In the genomic region with DNA sequence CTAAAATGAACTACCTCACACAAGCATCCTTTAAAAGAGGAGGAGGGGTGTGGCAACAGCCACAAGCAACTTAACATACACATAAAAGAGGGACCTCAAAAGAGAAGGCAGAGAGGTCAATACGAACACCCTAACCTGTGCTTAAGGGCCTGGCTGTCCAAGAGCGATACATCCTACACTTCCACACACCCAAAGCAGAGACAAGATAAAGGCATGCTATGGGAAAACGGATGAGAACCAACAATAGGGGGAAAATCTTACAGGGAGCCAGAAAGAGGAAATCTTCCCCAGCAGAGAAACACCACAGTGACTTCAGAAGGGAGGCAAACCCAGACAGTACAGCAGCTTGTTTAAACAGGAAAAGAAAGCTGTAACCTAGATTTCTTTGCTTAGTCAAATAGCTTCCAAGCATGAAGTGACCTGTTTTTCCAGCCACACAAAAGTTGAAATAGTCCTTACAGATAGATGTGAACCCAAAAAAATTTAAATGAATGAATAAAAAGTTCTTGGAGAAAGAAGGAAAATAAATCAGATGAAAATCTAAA, we compare ENCODE assay signal across 12 mouse cellular contexts. TPM values are rescaled to one million over a fixed set of nuclear protein-coding genes. Genes with fewer than 3 reads are reported as not detected.
DNase-seq lines count a peak whose midpoint lies in the region; ATAC-seq lines count a peak whose summit lies in the region.
"Had no signal": no experiment of that assay in that cellular context is flagged by ENCODE, and none has a peak within 500 bp of the region (broad histone marks: within the 10 kb centered on the region; RNA-seq: fewer than 3 reads in every experiment).

No protein-coding gene starts in this region.

- no peak overlapping the region for H3K4me3 ChIP-seq in kidney, embryonic 16.5 days (ENCODE audit: low read length)
- H3K4me3 ChIP-seq in stomach, embryonic 14.5 days (ENCODE audit: low read depth, low read length) = no peak overlapping the region
- H3K4me3 ChIP-seq: limb, embryonic 13.5 days had no signal

- H3K9ac ChIP-seq in kidney, embryonic 16.5 days (replicated peaks; ENCODE audit: low read length) = no peak overlapping the region
- no peak overlapping the region for H3K9ac ChIP-seq in stomach, embryonic 14.5 days (replicated peaks; ENCODE audit: low read depth, low read length)
- H3K9ac ChIP-seq: limb, embryonic 13.5 days had no signal

- peaks cover 15% of the 10 kb centered on the region; the same call in 1 of the 2 replicates for H3K4me1 ChIP-seq in kidney, embryonic 16.5 days (ENCODE audit: insufficient read depth, low read length)
- H3K4me1 ChIP-seq in stomach, embryonic 14.5 days (ENCODE audit: control insufficient read depth, insufficient read depth, low read length) = no peaks in the 10 kb centered on the region

- 68% methylated on average over 3 of the region's 3 CpGs for WGBS in kidney, embryonic 16.5 days
- WGBS in stomach, embryonic 14.5 days = 62% methylated on average over 3 of the region's 3 CpGs

- ATAC-seq in kidney, embryonic 16.5 days (ENCODE audit: low FRiP score, low TSS enrichment) = no peak
- no peak for ATAC-seq in stomach, embryonic 14.5 days (ENCODE audit: insufficient number of reproducible peaks, insufficient read depth, low FRiP score, low read depth)
- ATAC-seq in erythroid progenitor cell, adult 5-6 weeks (replicated peaks; ENCODE audit: low FRiP score, poor library complexity, severe bottlenecking) = no peak

- no peaks in the 10 kb centered on the region for H3K9me3 ChIP-seq in kidney, embryonic 16.5 days (ENCODE audit: low read length)
- H3K9me3 ChIP-seq in stomach, embryonic 14.5 days (ENCODE audit: control insufficient read depth, low read depth, low read length) = no peaks in the 10 kb centered on the region
- H3K9me3 ChIP-seq: limb, embryonic 13.5 days had no signal

- no peak overlapping the region for H3K4me2 ChIP-seq in kidney, embryonic 16.5 days (replicated peaks; ENCODE audit: low read depth, low read length)
- H3K4me2 ChIP-seq in stomach, embryonic 14.5 days (replicated peaks; ENCODE audit: low read depth, low read length) = no peak overlapping the region
- H3K4me2 ChIP-seq: limb, embryonic 13.5 days had no signal

- no peak for DNase-seq in kidney, adult 18-20 months
- DNase-seq in 416B (ENCODE audit: low read depth) = peak; percentile 26
- DNase-seq in CD4-positive helper T cell, adult 2 months (ENCODE audit: low read depth, low spot score) = peak; percentile 23
- no peak for DNase-seq in spleen, adult 12 weeks (ENCODE audit: low spot score)
- no peak for DNase-seq in right cerebral cortex, postnatal 4 days
- DNase-seq: adrenal gland, postnatal 36 days; cerebellum, adult 11 months; kidney, postnatal 10 days had no signal

- peak overlapping the region; percentile 2; the same call in 1 of the 2 replicates for H3K27ac ChIP-seq in kidney, embryonic 16.5 days (ENCODE audit: low read length)
- H3K27ac ChIP-seq in stomach, embryonic 14.5 days (ENCODE audit: low read length) = peak overlapping the region; percentile 73
- H3K27ac ChIP-seq: limb, embryonic 13.5 days had no signal

- no peaks in the 10 kb centered on the region for H3K36me3 ChIP-seq in kidney, embryonic 16.5 days (ENCODE audit: insufficient read depth, low read length)
- H3K36me3 ChIP-seq in stomach, embryonic 14.5 days (ENCODE audit: control insufficient read depth, insufficient read depth, low read length) = no peaks in the 10 kb centered on the region
- H3K36me3 ChIP-seq: limb, embryonic 13.5 days had no signal

- no peaks in the 10 kb centered on the region for H3K27me3 ChIP-seq in kidney, embryonic 16.5 days (ENCODE audit: insufficient read depth, low read length)
- H3K27me3 ChIP-seq in stomach, embryonic 14.5 days (ENCODE audit: control insufficient read depth, insufficient read depth, low read length) = no peaks in the 10 kb centered on the region
- H3K27me3 ChIP-seq: limb, embryonic 13.5 days had no signal

RNA-seq across cellular contexts. Expression of a gene that starts 17.8 kb away (rescaled TPM):
- 14.5 and 14.7 TPM in 2 replicates for polyA plus RNA-seq in kidney, embryonic 16.5 days (2015; fragmentation: Nextera tagmentation; extraction: Ambion mirVana)
- 15.5 and 16.3 TPM in 2 replicates for polyA plus RNA-seq in stomach, embryonic 14.5 days (2014; fragmentation: Nextera tagmentation; extraction: Ambion mirVana)
- 2.9 and 4.3 TPM in 2 replicates for total RNA-seq in erythroid progenitor cell, adult 5-6 weeks (2015; ENCODE audit: low replicate concordance)
- total RNA-seq in erythroid progenitor cell, adult 5-6 weeks (2017; ENCODE audit: low replicate concordance) = 0.15 and 5.8 TPM in 2 replicates

Comparison
In these comparisons a context has a peak if more than half of its experiments do, and no peak if none do; other contexts are left out.
1. DNase-seq: peak in 416B (single experiment) and CD4-positive helper T cell, adult 2 months (single experiment); none in kidney, adult 18-20 months (single experiment), spleen, adult 12 weeks (single experiment) and right cerebral cortex, postnatal 4 days (single experiment).